Mouse (Mus musculus): ENCODE results near the gene Prcc.

DNA sequence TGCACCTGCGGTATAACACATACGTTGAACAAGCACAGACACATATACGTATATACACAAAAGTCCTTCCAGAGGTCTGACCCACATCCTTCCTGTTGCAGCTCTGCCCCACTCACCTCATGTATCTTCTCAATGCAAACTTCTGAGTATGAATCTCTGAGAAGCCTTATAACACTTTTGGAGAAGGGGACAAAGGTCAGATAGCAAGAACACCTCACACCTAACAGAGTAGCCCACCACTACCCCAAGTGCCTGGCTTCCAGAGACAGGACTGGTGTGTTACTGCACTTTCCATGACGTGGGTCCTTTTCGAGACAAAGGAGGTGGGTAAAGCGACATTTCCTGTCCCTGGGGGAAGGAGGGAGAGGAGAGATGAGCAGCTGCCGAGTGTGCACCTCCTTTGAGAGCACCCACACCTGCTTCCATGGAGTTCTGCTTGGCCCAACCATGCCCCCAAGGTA lies 38.7 kb downstream of the Prcc start, which contains the start of gene Sh2d2a:
- no peak for TF ChIP-seq CTCF (IDR thresholded peaks at IDR 0.05; ENCODE audit: control insufficient read depth, insufficient read depth, low read length)
- no peak for TF ChIP-seq POLR2A (IDR thresholded peaks at IDR 0.05; ENCODE audit: borderline replicate concordance, control insufficient read depth, low read depth, low read length)

Measured in bone marrow, adult 2 months (tissue).